8 mouse cellular contexts compared by ENCODE assay signal in the genomic region with DNA sequence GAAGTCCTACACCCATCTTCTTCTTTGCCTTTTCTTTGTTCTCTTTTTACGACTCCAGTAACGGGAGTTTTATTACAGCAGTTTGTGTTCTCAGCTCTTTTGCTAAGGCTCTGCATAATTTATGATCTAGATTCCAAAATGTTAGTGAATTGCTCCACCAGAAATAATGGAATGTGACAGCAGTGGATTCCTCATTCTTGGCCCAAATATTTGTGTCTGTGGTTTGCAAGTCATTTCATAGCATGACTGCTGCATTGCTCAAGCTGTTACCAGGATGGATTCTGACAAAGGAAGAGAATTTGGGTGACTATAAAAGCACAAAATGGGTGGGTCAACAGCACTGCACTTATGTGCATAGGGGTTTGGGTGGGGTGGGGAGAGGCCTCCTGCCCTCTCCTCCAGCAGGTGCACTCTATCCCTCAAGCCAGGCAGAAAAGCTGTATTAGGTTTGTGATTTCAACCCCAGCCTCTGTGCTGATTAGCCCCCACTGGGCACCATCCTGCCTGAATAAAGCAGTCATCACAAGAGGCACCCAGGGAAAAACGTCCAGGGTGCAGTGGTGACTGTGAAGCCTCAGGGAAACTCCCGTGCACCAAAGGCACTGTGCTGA.
DNase-seq lines count a peak whose midpoint lies in the region; ATAC-seq and TF ChIP-seq lines count a peak whose summit lies in the region.
"Had no signal": no experiment of that assay in that cellular context is flagged by ENCODE, and none has a peak within 500 bp of the region (broad histone marks: within the 10 kb centered on the region; RNA-seq: fewer than 3 reads in every experiment).

No protein-coding gene starts in this region.

- H3K9me3 ChIP-seq in limb, embryonic 12.5 days = no peaks in the 10 kb centered on the region
- H3K9me3 ChIP-seq in limb, embryonic 10.5 days (replicated peaks) = no peaks in the 10 kb centered on the region
- no peaks in the 10 kb centered on the region for H3K9me3 ChIP-seq in forebrain, embryonic 16.5 days (ENCODE audit: control insufficient read depth, low read length)
- no peaks in the 10 kb centered on the region for H3K9me3 ChIP-seq in neural tube, embryonic 14.5 days (ENCODE audit: control insufficient read depth, low read length)
- H3K9me3 ChIP-seq: heart, embryonic 13.5 days had no signal

- peaks cover 53% of the 10 kb centered on the region for H3K4me1 ChIP-seq in limb, embryonic 12.5 days (replicated peaks)
- H3K4me1 ChIP-seq in limb, embryonic 10.5 days = peaks cover 55% of the 10 kb centered on the region
- peaks cover 71% of the 10 kb centered on the region for H3K4me1 ChIP-seq in forebrain, embryonic 16.5 days (replicated peaks; ENCODE audit: control insufficient read depth, insufficient read depth, low read length)
- H3K4me1 ChIP-seq in neural tube, embryonic 14.5 days (ENCODE audit: control insufficient read depth, insufficient read depth, low read length) = peaks cover 55% of the 10 kb centered on the region

- WGBS in limb, embryonic 12.5 days = 27% methylated on average over 4 of the region's 4 CpGs
- WGBS in limb, embryonic 10.5 days = 35% methylated on average over 4 of the region's 4 CpGs
- WGBS in forebrain, embryonic 16.5 days = 30% methylated on average over 4 of the region's 4 CpGs
- 9% methylated on average over 4 of the region's 4 CpGs for WGBS in neural tube, embryonic 14.5 days

- H3K4me3 ChIP-seq in limb, embryonic 12.5 days (replicated peaks) = no peak overlapping the region
- H3K4me3 ChIP-seq in limb, embryonic 10.5 days = no peak overlapping the region
- H3K4me3 ChIP-seq in forebrain, embryonic 16.5 days (replicated peaks; ENCODE audit: low read length) = no peak overlapping the region
- H3K4me3 ChIP-seq in neural tube, embryonic 14.5 days (ENCODE audit: low read depth, low read length) = no peak overlapping the region
- H3K4me3 ChIP-seq: heart, embryonic 13.5 days had no signal

- no peak for ATAC-seq in limb, embryonic 12.5 days (ENCODE audit: insufficient number of reproducible peaks, insufficient read depth, low FRiP score, low TSS enrichment, low read depth)
- no peak for ATAC-seq in forebrain, embryonic 16.5 days
- no peak for ATAC-seq in neural tube, embryonic 14.5 days (ENCODE audit: low read depth)
- ATAC-seq in inflammation-experienced regulatory T-cells, adult 6 months = no peak
- no peak for ATAC-seq in granulocyte monocyte progenitor cell, adult 5-6 weeks (replicated peaks; ENCODE audit: poor library complexity, severe bottlenecking)

- H3K9ac ChIP-seq in limb, embryonic 12.5 days (replicated peaks) = 0 out of 2 replicates have a peak overlapping the region, but pooled peaks have one; percentile 27
- 0 out of 2 replicates have a peak overlapping the region, but pooled peaks have one; percentile 9 for H3K9ac ChIP-seq in forebrain, embryonic 16.5 days (replicated peaks; ENCODE audit: low read depth, low read length)
- no peak overlapping the region for H3K9ac ChIP-seq in neural tube, embryonic 14.5 days (replicated peaks; ENCODE audit: low read depth, low read length)
- H3K9ac ChIP-seq: heart, embryonic 13.5 days had no signal

- no peaks in the 10 kb centered on the region for H3K27me3 ChIP-seq in limb, embryonic 12.5 days
- peaks cover 3% of the 10 kb centered on the region; the same call in 1 of the 2 replicates for H3K27me3 ChIP-seq in limb, embryonic 10.5 days (ENCODE audit: low read depth, poor library complexity, severe bottlenecking)
- H3K27me3 ChIP-seq in forebrain, embryonic 16.5 days (replicated peaks; ENCODE audit: control insufficient read depth, insufficient read depth, low read length) = no peaks in the 10 kb centered on the region
- H3K27me3 ChIP-seq in neural tube, embryonic 14.5 days (ENCODE audit: control insufficient read depth, insufficient read depth, low read length) = no peaks in the 10 kb centered on the region

- 0 out of 2 replicates have a peak overlapping the region, but pooled peaks have one; percentile 41 for H3K27ac ChIP-seq in limb, embryonic 12.5 days
- H3K27ac ChIP-seq in limb, embryonic 10.5 days = no peak overlapping the region; the same call in 1 of the 2 replicates
- peak overlapping the region; percentile 77 for H3K27ac ChIP-seq in forebrain, embryonic 16.5 days (ENCODE audit: low read length)
- H3K27ac ChIP-seq in neural tube, embryonic 14.5 days (ENCODE audit: low read depth, low read length) = peak overlapping the region; percentile 69

- H3K36me3 ChIP-seq in limb, embryonic 12.5 days = no peaks in the 10 kb centered on the region
- no peaks in the 10 kb centered on the region for H3K36me3 ChIP-seq in limb, embryonic 10.5 days
- H3K36me3 ChIP-seq in forebrain, embryonic 16.5 days (ENCODE audit: control insufficient read depth, insufficient read depth) = no peaks in the 10 kb centered on the region
- no peaks in the 10 kb centered on the region for H3K36me3 ChIP-seq in neural tube, embryonic 14.5 days (ENCODE audit: control insufficient read depth, insufficient read depth, low read length)
- H3K36me3 ChIP-seq: heart, embryonic 13.5 days had no signal

- H3K4me2 ChIP-seq in limb, embryonic 12.5 days = no peak overlapping the region
- no peak overlapping the region for H3K4me2 ChIP-seq in forebrain, embryonic 16.5 days (ENCODE audit: low read length)
- H3K4me2 ChIP-seq in neural tube, embryonic 14.5 days (ENCODE audit: low read depth, low read length) = no peak overlapping the region
- H3K4me2 ChIP-seq: heart, embryonic 13.5 days had no signal

- TF ChIP-seq CTCF in brain, embryonic 14.5 days (IDR thresholded peaks at IDR 0.05; ENCODE audit: borderline replicate concordance, extremely low read depth, insufficient read depth, insufficient read length) = no peak

- DNase-seq in limb, embryonic 10.5 days (ENCODE audit: low spot score) = no peak
- DNase-seq in brain, embryonic 14.5 days (ENCODE audit: low read depth) = peak; percentile 42

- no peak for TF ChIP-seq POLR2A in brain, embryonic 14.5 days (IDR thresholded peaks at IDR 0.05; ENCODE audit: borderline replicate concordance, extremely low read depth, insufficient read depth, insufficient read length, poor library complexity, severe bottlenecking)
